Mouse (Mus musculus): Measurements from ENCODE around the gene Dedd2.

GRCm38 (mm10) chr7:25190806-25191205 is 29.6 kb downstream of the Dedd2 start:
- TF ChIP-seq E2F4 (IDR thresholded peaks at IDR 0.05; ENCODE audit: insufficient read depth) (no peak), MYOG (IDR thresholded peaks at IDR 0.05; ENCODE audit: control insufficient read depth in 1 of 3, insufficient read depth in 1 of 3, insufficient read length in 2 of 3, low read depth in 2 of 3) (no peak), MAX (IDR thresholded peaks at IDR 0.05; ENCODE audit: low read depth) (no peak), REST (IDR thresholded peaks at IDR 0.05; ENCODE audit: insufficient read depth, insufficient read length) (no peak), POLR2AphosphoS2 (IDR thresholded peaks at IDR 0.05; ENCODE audit: insufficient read length, low read depth) (no peak), POLR2A (IDR thresholded peaks at IDR 0.05; ENCODE audit: insufficient read length, low read depth) (no peak), CEBPB (IDR thresholded peaks at IDR 0.05; ENCODE audit: insufficient read depth, poor library complexity, severe bottlenecking) (no peak), TCF3 (IDR thresholded peaks at IDR 0.05; ENCODE audit: insufficient read length, low read depth) (no peak)

All from myocyte (in vitro differentiated cells).